Mouse (Mus musculus) kidney, adult 18-20 months (tissue): ENCODE data around the gene Slc35c2.
A peak's percentile ranks its signal among the peaks of the same experiment; 100 is the strongest.

Experiments used
- DNase-seq: peaks from one replicate; pipeline ENCODE4 v3.0.0; 2021

The Slc35c2 gene

DNA sequence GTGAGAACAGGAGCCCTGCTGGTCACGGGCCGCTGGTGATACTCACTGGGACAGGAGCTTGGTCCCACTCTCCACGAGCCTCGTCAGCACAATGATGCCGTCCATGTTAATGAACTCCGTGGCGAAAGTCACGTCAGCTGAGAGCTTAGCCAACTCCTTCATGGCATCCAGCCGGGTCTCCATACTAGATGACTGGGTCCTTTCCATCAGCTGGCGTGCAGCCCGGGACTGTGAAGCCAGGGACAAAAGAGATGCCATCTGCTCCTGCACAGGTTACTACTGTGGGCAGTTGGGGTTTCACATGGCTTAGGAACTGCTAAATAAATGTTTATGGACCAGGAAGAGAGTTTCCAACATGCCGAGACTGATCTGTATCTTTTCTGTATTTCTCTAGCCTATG lies 23.9 kb upstream of the Slc35c2 start:
- no peak for DNase-seq

DNA sequence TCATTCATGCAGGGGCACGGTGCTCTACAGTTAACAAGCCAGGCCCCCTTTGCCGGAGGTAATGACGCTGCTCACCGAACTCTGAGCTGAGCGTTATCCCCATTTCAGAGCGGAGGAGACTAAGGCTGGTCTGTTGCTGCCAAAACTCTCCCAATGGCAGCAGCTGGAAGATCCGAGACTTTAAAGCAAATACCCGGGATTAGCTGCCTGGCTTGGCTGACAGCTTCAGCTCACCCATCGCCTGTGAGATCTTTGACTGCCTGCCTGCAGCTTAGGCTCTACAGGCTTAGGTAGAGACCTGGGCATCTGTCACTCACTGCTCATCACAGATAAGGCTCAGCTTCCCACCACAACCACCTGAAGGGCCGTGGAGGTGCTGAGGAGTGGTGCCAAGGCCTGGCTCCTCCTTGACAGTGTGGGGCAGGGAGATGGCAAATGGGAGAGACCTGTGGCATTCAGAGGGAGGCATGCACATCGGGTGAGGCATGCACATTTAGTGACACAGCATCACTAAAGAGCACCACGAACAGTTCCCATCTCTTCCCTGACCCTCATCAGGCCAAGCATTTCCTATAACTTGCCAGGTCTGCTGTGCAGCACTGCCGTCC lies 23.3 kb upstream of the Slc35c2 start:
- DNase-seq = no peak

DNA sequence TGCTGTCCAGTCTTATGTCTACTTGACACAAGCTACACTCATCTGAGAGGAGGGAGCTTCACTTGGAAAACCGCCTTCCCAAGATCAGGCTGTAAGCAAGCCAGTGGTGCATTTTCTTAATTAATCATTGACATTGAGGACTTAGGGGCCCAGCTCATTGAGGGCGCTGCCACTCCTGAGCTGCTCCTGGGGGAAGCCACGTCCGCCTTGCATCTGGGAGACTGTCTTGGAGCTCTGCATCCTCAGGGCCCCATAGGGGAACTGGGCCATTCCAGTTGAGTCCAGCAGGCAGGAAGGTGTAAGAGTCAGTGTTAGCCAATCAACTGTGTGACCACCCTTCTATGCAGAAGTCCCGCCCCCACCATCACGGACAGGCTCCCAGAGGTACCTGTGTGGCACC lies 20.1 kb upstream of the Slc35c2 start:
- DNase-seq = peak; percentile 52

DNA sequence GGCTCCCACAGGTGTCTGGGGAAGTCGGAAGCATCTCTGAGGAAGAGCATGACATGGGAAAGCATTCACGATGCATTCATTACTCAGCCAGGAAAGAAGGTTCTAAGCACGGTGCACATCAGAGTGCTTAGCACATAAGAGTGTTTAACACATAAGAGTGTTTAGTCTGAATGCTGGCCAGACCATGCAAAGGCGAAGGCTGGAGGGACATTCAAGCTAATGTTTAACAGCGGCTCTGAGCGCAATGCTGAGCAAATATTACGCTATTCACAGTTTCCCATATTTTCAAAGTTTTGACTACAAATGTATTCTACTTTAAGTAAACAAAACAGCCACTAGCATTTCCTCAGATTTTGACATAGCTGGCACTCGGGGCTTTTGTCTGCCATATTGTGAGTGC lies 17.8 kb upstream of the Slc35c2 start:
- DNase-seq = no peak

DNA sequence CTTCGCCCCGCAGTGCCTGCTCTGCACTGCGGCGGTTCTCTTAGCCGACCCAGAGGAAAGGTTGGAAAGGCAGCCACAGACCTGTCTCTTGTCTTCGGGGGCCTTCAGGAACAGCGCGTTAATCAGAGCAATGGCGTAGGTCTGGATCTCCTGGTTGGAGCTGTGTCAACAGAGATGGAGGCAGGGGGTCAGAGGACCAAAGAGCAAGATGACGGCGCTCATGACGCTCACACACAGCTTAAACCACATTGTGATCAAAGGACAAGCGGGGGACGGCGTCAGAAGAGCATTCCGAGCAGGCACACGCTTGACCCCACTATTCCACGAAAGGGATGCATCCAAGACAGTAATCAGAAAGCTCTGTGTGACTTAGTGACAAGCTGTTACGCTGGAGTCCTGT lies 17.1 kb upstream of the Slc35c2 start:
- no peak for DNase-seq

DNA sequence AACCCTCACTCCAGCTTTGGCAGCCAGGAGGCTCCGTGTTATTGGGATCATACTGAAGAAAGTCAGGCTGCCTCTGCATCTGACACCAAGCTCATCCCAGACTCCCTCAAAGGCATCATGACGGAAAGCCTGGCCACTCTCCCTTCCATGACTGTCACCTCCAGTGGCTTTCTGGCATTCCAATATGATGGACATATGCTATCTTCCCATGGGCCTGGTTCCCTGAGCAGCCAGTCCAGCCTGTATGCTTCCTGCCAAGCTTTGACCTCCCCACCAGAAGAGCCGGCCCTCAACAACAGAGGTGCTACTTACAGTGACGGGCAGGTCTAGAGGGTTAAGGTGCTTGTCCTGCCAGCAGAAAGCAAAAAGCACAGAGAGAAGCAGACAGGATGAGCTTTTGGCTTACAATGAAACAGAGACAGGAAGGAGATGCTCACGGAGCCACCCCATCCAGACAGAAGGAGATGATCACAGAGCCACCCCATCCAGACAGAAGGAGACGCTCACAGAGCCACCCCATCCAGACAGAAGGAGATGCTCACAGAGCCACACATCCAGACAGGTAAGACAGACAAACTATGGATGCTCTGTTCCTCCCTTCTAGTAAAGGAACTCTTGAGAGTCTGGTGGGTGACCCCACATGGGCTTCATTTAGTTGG lies 15.8 kb upstream of the Slc35c2 start:
- DNase-seq = no peak

DNA sequence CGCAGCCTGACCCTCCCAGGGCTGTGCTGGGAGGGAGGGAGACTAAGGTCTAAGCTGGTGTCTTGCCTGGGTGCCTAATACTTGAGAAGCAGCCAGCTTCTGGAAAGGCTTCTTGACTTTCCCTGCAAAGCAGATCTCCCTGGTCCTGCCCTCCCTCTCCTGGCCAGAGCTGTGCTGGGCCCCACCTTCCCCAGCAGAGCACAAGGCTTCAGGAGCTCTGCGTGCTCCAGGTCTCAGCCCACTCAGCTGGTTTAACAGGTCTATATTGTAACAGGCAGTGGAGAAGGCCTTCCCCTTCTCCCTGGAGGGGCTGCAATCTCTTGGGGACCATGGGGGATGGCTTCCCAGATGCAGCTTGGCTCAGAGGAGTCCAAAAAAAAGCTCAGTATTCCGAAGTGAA lies 13.7 kb upstream of the Slc35c2 start:
- DNase-seq = no peak

DNA sequence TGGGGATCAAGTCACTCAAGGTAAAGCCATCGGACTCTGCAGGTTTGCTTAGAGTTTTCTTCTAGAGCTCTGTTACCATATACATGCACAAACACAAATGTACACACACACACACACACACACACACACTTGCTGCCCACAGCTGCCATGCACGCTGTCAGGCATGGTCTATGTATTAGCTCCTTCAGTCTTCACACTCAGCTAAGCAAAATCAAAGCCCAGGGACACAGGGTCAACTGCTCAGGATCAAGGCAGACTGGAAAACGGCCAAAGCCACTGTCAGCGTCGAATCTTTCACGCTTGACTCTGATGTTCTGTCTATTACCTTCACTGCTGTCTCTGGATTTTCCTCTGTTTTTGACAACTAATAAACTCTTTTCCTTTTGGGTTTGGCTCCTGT lies 13.2 kb upstream of the Slc35c2 start:
- no peak for DNase-seq

DNA sequence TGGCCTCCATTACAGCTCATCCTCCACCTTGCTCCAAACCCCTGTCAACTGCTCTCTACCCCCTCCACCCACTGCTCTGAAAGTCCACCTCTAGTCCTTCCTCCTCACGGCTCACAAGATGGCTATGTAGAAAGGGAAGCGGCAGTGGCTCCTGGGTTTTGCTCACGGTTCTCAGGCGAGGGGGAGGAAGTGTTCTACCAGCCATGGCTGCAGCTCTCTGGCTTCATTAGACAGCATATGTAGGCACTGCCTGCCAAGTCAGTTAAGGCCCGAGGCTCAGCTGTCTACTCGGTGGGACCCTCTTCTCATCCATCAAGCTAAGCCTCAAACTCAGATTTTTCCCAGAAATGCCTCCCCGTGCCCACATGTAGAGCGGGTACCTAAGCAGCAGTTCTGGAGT lies 12.8 kb upstream of the Slc35c2 start:
- DNase-seq = no peak

DNA sequence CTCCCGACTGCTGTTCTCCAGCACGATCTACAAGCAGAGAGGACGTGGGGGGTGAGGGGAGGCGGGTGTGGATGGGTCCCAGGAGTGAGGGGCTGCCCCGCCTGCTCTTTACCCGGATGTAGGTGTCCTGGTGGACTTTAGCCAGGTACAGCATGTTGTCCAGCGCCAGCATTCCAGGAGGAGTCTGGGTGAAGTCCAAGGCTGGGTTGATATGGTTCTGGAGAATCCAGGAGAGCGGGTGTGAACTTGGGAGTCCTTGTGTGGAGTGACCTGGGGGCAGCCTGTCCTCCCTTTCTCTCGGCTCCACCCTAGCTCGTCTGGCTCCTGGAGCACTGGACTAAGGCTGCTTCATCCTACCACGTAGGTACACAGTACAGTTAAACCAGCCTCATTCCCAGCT lies 9.8 kb upstream of the Slc35c2 start:
- peak; percentile 84 for DNase-seq

DNA sequence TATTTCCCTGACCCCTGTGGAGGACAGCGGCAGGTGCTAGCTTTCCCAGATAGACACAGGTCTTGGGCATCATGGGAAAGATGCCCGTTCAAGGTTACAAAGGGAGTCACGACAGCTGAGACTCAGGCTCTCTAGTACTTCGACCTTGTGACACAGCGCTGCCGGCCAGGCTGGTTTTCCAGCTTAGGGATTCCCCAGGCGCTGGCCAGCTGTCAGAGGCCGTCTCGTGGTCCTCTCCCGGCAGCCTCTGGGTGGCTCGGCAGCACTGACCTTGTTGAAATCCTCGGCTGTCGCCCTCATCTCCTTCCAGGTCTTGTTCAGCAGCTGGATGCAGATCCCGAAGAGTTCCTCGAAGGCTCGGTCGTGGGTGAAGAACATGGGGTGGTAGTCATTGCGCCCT lies 8.9 kb upstream of the Slc35c2 start:
- DNase-seq = peak; percentile 68

DNA sequence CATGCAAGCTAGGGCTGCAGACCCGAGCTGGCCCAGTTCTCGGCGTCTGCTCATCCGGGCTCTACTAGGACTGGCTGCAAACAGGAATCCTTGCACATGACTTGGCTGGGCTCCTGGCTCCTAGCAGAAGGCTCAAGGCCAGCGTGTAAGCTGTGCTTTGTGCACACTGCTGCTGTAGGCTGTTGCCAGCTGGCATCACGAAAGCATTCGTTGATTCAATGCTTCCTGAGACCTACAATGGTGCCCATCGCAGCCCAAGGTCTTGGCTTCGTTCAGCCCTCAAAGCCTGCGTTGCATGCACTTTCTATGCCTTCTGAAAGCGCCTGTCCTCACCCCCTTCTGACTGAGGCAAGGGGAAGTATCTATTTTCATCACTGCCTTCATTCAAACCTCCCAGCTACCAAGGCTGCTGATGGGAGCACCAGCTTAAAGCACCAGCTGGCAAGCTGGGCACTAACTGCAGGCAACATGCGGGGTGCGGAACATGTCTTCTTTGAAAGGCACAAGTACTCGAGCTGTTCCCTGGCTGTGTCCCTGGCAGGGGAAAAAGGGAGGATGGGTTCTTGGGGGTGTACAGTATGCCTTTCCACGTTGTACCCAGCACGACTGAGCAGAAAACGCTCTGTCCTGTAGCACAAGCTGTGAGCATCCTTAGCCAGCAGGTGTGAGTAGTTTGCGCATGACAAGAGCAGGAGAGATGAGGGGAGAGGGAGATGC lies 804 bp upstream of the Slc35c2 start:
- DNase-seq = peak; percentile 72

DNA sequence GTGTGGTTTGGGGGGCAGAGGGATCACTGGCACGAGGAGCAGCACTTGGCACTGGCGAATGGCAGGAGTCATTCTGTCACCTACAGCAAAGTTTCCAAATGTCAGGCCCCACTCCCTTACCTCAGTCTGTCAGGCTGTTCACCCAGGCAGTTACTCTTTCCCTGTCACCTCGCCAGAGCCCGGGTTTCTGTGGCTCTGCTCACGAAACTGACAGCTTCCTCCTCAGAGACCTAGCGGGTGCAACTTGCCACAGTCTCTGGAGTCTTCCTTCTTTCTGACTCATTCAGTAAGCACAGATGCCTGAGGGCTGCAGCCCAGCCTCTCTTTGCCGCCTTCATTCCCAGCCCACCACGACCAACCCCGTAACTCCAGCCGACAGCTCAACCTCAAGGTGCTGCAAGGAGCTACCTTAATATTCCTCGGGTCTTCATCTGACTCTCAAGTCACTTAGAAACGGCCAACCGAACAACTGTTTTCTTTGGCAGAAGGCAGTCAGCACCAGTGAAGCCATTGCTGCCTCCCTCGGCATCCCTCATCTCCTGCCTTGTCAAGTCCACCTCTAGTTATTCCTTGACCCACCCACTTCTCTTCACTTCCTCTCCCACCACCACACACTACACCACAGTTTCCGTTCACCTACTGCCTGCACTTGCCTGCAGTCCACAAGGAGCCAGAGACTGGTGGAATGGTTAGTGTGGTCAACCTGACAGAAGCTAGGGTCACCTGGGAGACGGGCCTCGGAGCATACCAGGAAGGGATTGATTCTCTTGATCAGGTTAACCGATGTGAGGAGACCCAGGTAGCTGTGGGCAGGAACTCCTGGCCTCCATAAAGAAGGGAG lies 1.1 kb downstream of the Slc35c2 start:
- no peak for DNase-seq

DNA sequence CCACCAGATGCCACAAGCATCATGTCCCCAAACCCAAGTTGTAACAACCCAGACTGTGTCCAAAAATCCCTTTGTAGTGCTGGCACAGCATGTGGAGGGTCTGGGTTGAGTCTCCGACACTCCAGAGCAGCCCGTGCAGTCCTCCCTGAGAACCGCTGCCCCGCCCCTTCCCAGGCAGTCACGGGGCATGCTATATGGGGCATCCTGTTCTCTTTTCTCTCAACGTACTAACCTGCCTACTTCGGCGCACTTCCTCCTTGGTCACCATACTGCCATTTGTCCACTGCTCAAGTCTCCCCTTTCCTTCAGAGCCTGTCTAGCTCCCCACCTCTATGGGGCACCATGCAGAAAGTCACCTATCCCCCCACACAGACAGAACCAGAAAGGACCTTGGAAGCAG lies 2.0 kb downstream of the Slc35c2 start:
- DNase-seq = no peak

DNA sequence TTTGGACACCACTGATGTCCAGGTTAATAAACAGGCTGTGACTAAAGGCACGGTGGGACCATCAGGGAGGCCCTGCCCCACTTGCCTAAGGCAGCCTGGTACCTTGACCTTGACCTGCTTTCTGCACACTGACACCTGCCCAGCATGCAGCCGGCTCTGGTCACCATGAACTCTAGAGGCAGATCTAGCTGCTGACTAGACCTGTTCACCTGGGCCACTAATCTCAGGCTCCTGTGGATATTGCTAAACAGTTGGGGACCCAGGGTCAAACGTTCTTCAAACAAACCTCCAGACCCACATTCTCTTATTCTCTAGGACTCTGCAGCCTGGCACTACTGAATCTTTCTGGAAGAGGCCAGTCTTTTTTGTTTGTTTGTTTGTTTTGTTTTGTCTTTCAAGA lies 2.6 kb downstream of the Slc35c2 start:
- no peak for DNase-seq

DNA sequence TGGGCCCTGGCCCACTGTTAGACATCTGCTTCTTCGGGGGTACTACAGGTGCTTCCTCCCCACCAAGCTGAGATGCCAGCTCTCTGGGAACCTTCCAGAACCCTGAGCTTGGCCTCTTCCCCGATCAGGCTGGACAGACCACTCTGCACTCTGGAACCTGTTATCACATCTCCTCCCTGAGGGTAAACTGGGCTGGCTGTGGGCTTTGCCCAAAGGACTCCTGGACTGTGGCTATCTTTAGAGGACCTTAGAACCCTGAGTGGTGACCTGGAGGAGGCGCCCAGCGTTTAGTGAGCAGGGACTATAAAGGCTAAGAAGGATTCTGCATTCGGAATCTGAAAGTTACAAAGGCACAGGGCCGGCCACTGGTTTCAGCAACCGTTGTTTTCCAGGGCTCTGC lies 3.3 kb downstream of the Slc35c2 start:
- no peak for DNase-seq

DNA sequence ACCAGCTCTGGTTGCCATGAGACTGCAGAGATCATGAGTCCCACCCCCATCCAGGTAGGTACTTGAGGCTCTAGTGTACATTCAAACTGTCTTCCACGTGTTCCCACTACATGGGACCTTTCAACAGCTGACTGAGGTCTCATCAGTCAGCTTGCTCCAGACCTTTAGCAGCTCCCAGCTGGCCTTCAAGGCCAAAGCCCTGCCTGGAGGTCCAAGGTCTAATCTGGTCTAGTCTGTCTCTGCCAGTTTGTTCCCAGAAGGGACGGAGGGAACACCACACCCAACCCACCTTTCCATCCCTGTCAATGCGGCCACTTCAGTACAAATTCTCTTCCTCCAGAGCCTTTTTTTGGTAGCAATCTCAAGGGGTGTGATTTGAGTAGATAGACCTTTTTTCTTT lies 4.0 kb downstream of the Slc35c2 start:
- DNase-seq = no peak

DNA sequence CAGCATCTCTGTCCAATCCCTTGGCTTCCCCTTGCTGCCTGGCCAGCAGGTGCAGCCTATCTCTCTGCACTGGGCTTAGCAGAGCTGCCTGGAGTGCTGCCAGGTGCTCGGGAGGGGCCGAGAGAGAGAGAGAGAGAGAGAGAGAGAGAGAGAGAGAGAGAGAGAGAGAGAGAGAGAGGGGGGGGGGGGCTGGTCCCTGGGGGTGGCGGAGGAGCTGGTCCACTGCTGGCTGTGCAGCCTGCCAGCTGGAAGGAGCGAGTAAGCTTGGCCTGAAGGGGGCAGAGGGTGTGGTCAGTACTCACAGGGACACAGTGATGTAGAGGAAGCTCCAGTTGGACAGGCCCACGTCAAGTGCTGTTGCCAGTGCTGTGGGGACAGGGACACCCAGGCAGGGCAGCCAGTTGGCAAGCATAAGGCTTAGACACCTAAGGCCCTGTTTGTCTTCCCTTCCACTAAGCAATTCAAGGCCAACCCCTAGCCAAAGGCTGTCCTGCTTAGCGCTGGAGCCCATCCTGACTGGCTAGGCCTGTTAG lies 5.8 kb downstream of the Slc35c2 start:
- DNase-seq = no peak

DNA sequence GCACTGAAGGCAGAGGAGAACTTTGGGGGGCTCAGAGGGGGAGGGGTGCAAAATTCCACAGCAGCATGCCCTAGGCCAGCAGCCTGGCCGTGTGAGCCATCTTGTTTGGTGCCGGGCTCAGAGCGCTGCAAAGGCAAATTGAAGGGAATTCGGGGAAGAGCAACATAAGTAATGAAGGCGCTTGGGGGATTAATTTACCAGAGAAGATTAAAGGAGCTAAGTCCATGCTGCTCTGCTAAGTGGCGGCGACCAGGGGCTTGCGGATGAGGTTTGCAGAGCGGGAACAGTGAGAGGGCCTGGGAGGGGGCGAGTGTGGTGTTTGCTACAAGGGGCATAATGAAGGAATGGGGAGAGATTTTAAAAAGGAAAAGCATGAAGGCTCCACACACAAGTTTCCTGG lies 8.3 kb downstream of the Slc35c2 start:
- DNase-seq = no peak

DNA sequence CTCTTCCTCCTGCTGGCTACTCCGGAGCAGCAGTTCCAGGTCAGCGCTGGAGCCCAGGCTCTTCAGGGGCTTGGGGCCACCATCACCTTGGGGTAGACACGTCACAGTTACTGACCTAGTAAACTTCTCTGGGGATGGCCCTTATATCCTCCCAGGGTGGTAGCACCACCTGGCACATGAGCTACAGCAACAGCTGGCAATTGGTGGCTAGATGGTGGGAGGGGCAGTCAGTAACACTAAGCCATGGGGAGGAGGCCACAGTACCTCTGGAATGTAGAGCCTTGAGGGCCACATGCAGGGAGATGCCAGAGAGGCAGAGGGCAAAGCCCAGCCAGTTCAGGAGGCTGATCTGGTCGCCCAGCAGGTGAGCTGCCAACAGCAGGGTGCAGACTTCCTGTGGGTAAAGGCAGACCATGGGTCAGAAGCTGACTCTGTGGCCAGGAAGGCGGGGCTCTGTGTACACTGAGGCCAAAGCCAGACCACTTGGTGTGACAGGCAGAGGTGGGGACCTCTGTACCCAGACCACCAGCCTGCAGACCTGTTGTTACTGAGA lies 10.4 kb downstream of the Slc35c2 start:
- no peak for DNase-seq

DNA sequence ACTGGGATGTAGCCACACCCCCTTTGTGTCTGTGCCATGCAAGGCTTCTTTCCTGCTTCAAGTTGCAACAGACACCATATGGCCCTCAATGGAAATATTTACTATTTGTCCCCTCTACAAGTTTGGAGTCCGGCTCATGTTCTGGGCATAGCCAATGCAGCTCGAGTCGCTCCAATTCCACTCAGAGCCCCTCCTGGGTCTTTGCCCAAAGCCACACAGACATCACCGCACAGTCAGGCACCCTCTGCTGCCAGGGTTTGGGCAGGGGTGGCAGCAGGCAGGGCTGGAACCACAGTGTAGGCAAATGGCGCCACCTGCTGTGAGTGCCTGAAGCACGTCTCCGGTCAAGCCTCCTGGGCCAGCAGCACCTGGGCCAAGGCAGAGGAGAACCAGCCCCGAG lies 11.8 kb downstream of the Slc35c2 start:
- peak; percentile 78 for DNase-seq

DNA sequence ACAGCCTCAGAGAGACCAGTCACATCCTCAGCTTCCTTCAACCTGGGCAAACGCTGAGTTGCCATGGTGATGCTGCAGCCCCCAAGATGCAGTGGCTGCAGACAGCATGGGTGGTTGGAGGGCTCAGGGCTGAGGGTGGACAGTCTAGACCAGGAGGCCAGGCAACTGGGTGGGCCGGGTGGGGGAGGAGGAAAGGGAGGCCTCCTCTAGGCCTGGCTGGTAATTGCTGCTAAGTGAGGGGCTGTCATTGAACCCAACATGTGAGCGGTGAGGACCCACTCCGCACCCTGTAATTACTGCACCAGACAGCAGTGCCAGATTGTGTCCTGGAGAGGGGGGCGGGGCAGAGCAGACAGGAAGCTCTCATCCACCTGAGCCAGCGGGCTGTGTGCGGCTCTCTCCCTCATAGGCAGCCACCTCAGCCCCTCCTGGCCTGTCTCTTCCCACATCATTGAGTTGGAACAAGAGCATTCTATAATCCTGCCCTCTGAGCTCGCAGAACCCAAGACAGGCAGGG lies 12.5 kb downstream of the Slc35c2 start:
- no peak for DNase-seq

DNA sequence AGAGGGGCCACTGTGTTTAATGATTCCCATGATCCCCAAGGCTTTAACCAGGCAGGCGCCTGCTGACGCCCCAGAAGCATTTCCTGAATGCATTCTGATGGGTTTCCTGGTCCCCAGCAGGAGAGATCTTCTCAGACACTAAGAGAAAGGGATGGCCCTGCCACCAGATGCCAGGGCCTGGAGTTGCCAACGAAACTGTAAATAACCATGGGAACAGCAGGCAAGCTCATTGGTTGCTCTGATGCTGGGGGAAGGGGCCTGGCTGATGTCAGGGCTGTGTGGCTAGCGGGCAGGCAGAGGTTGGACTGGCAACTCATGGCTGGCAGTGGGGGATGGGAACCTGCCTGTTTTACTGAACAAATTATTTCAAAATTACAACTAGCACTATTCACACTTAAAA lies 14.1 kb downstream of the Slc35c2 start:
- DNase-seq = no peak
